Mouse (Mus musculus) gastrocnemius, adult 8-10 months (tissue): ENCODE measurements around the gene Olfr1418. TPM values are rescaled to one million over a fixed set of nuclear protein-coding genes. Genes with fewer than 3 reads are reported as not detected.
"Not testable (repeated sequence)": the region's sequence is repeated elsewhere in the genome, so short reads cannot be mapped to it uniquely, and the experiment has no call there.

Experiments used
- DNase-seq, 2 experiments: peaks; one replicate each; pipeline ENCODE4 v3.0.0; 2022; ENCODE audit warnings: low spot score in 2 of 2
- total RNA-seq, 4 experiments: library from RNA; stranded (reverse); gene quantifications; 2 replicates each; pipeline ENCODE4 v1.2.4; 2022

Gene Olfr1418
- not detected for total RNA-seq

DNA sequence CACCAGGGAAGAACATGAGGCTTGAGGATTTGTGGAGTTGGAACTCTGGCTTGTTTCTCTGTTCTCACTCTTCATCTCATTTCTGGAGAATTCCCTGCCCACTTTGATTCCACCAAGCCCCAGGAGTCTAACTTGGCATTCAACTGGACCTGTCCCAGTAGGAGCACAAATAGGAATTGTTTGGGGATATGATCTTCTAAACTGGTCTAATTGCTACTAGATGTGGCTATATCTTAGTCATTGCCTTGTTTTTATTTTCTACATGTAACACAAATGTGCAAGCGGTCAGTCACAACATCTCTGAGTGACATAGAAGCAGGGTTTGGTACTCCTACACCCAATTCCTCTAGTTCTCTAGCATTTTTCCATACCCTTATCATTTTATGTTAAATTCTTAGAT is at the start of gene Olfr1418:
Gene Olfr1418 (minus strand): TSS at position 101 of the 400 bp plus-strand sequence.
- no peak for DNase-seq

DNA sequence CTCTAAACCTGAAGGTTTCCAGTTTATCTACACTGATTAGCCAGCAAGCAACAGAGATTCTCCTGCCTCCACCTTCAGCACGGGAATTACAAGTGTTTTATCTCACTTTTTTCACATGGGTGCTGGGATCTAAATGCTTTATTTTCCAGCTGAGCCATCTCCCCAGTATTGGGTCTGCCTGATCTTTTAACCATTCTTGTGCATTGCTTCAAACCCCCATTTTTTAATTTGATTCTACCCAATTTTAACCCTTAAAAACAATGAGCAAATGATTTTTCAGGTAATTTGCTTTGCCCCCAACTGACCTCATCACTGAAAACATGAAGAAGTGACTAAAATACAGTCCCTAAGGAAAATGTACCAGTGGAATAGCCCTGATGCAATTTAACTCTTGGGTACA is 25.4 kb upstream of the Olfr1418 start, which contains the start of gene Olfr1420:
Gene Olfr1420 (plus strand): TSS at position 301 of the 400 bp plus-strand sequence.
- no peak for DNase-seq

DNA sequence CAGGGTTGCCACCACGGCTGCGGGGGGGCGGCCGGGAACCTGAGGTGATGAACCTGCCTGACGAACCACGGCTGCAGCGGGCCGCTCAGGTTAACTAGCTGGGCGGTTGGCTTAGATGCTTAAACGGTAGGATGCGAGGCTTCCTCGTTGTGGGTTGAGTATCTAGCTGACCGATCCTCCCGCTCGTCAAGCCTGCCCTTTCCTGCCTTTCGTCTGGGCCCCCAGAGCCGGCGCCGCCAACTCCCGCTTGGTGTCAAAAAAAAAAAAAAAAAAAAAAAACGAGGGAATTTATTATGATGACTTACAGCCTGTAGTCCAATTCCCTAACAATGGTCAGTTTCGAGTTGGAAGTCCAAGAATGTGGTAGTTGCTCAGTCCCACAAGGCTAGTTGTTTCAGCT is 17.5 kb upstream of the Olfr1418 start:
- not testable (repeated sequence) for DNase-seq

DNA sequence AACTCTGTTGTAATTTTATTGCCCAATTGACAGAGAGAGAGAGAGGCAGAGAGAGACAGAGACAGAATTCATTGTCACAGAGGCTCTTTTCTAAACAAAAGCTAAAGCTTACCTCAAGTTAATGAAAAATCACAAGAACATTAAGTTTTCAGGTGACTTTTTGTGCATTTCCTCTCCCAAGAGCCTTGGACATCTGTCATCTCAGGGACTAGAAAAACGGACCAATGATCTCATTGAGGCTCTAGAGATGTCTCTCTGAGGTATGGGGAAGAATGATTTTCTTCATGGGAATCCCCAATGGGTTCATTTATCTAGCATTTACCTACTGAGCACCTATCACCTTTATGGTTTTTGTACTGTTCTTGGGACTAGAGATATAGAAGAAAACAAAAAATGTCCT is 14.1 kb upstream of the Olfr1418 start, which contains the start of gene Olfr1419:
Gene Olfr1419 (minus strand): TSS at position 101 of the 400 bp plus-strand sequence.
- no peak for DNase-seq

DNA sequence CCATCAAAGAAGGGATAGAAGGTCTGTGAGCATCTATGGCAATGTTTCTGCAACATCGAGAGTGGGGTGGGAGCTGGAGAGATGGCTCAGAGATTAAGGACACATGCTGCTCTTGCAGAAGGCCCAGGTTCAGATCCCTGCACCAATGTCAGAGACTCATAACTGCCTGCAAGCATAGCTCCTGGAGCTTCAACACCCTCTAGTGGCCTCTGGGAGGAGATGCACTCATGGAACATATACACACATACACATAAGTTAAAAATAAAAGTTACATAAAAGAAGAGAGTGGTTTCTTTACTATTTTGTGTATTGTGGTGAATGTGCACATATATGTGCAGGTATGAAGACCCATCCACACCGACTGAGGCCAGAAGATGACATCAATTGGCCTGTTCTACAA is 7.0 kb upstream of the Olfr1418 start:
- DNase-seq = no peak

DNA sequence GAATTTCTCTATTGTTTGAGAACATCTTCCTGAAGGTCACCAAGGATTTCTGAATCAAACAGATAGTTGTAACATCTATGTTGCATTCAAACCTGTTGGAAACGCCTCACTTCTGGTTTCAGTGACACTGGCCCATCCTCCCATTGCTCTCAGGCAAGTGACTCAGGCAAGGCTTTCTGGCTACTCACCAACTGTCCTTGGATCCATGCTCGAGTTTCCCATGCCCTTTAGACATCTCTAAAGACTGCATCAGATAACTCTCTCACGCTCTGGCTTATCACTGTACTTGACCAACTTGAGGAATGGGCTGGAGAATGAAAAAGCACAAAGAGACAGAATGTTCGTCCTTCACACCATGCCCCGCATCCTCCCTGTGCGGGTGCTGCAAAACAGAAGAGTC is 4.4 kb downstream of the Olfr1418 start:
- DNase-seq = no peak

DNA sequence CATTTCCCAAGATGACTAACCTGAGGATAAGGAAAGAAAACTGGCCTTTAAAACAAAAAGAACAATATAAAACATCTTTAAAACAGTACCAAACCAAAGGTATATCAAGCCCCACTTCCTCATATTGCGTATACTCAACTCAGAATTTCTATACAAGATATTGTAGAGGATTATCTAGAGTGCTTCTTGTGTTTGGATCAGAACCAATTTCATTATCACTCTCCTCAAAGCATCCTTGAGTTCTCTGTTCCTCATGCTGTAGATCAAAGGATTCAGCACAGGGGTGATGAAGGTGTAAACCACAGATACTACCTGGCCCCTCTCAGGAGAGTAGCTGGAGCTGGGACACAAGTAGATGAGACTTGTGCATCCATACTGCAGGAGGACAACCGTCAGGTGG is 6.0 kb downstream of the Olfr1418 start:
- DNase-seq = no peak

DNA sequence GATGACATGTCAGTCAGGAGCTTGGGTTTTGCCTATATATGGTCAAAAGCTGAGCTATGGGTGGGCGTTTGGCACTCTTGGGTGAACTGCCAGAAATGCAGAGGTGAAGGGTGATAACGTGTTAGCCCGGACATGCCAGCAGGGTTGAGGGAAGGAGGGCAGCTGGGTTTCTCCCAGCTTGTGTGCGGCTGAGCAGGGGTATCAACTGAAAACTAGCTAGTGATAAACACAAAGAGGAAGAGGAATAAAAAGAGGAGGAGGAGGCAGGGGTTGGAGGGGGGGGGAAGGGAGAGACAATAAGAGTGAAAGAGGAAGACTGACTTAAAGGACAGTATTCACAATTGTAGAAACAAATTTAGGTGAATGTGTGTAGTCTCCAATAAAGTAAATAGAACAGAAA is 8.2 kb downstream of the Olfr1418 start:
- DNase-seq = no peak

DNA sequence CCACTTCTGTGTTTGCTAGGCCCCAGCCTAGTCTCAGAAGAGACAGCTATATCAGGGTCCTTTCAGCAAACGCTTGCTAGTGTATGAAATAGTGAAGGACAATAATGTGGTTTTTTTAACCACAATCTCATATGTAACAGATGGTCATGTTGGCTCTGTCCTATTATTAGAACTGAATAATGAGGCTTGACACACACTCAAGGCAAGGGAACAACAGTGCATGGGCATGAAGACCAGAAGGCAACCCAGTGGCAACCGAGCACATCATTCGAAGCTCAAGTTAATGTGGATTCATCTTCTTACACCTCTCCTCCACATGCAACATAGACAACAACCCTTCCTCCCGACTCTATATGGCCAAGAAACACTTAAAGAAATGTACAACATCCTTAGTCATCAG is 14.5 kb downstream of the Olfr1418 start:
- DNase-seq = no peak

- no peak for DNase-seq
Measured at GRCm38 (mm10) chr19:11839119-11839518, 21.7 kb downstream of the Olfr1418 start, which contains the start of gene Olfr1417. Olfr1417 (minus strand) TSS chr19:11839219.

- no peak for DNase-seq
Measured at GRCm38 (mm10) chr19:11823346-11824065, 37.4 kb downstream of the Olfr1418 start.

- DNase-seq = no peak
Measured at GRCm38 (mm10) chr19:11820211-11820610, 40.7 kb downstream of the Olfr1418 start.

GRCm38 (mm10) chr19:11819800-11820199 is 41.1 kb downstream of the Olfr1418 start:
- peak; percentile 38 to 47 for DNase-seq

DNA sequence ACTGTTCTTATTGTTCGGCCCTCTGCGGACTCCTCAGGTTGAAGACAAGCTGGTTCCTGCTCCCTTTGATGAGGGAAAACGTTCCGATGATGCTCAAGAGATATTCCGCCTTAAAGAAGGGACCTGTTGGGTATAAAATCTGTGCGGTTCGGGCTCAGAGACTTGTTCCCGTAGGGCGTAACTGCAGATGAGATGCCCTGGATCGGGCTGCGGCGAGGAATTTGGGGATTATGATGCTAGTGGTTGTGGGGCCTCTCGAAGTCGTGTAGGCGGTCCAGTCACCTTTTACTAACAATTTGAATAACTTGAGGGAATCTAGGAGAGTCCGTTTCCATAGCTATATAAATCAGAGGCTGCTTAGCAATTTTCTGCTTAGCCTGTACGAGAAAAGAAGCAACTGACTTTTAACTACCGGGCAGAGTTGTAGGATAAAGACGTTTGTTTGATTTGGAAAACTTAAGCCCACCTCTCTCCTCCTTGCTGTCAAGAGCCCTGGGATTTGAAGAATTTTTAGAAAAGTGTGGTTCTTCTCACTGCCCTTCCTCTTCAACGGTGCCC is 41.6 kb downstream of the Olfr1418 start, which contains the start of gene Stx3:
Gene Stx3 (minus strand): TSS at position 261 of the 558 bp plus-strand sequence.
- no peak for DNase-seq

DNA sequence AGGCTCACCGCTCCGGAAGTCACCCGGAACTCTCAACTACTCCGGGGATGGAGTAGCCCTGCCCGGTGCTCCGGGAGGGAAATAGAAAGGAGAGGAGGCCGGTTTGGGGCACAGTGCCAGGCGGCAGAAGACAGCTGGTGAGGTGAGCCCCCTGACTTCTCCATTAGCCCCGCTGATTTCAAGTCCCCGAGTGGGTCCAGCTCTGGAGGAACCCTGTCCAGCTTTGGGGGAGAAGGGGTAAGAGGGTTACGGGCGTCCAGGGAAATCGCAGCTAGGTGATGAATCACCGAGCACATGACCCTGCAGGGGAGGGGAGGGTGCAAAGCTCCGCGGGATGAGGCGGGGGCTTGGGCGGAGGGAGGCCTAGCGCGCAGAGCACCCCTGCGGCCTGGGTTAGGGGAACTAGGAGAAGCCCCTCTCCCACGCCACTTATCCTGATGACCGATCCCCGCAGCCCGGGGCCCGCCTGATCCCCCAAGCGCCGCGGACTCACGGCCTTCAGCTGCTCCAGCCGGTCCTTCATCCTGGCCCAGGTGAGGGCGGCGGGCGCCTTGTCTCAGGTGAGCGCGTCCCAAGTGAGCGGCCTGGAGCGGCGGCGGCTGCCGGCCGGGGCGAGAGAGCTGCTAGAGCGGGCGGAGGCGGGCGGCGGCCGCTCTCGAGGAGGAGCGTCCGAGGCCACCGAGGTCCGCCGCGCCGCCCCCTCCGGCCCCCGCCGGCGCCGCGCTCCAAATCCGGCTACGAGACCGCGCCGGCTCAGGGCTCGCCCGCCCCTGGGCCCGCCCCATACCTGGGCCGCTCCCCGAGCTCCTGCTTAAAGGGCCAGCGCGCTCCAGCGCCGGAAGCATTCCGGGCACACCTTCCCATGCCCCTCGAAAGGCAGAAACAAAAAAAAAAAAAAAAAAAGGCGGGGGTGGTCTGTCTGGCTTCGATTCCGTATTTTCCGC is 42.4 kb downstream of the Olfr1418 start:
- peak in 1 of 2 experiments; percentile 17 for DNase-seq

GRCm38 (mm10) chr19:11817586-11817985 is 43.3 kb downstream of the Olfr1418 start:
- no peak for DNase-seq

DNA sequence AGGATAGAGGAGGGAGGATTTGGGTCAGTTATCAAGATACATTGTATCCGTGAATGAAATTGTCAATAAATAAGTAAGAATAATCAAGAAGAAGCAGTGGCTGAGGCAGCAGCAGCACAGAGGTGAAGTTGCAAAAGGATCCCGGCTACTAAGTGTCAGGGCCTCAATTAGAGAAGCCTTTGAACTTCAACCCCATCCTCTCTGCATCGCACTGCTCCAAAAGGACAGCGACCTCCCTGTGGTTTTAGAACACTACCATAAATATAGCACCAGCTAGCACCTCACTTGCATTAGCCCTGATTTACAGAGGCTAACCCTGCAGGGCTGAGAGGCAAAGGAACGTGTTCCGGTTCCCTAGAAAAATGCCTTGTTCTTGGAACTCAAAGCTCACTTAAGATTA is 44.2 kb downstream of the Olfr1418 start:
- no peak for DNase-seq

GRCm38 (mm10) chr19:11814742-11815333 is 46.0 kb downstream of the Olfr1418 start:
- DNase-seq = no peak

DNA sequence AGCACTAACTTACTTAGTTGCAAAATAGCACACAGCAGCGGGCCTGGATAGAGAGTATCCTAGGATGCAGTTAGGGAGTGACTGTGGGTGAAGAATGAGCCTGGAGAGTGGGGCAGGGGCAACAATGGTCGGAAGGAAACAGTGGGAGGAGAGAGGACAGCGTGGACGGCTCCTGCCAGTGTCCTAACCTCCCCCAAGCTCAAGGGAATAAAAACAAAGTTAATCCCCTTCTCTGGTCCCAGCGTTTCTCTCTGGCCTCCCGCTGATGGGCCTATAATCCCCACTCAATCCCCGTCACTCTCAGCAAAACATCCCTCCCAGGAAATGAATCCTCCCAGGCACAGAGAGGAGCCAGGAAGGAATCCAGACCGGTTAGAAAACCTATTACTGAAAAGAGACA is 47.2 kb downstream of the Olfr1418 start:
- DNase-seq = no peak

GRCm38 (mm10) chr19:11813136-11813535 is 47.7 kb downstream of the Olfr1418 start:
- no peak for DNase-seq

DNA sequence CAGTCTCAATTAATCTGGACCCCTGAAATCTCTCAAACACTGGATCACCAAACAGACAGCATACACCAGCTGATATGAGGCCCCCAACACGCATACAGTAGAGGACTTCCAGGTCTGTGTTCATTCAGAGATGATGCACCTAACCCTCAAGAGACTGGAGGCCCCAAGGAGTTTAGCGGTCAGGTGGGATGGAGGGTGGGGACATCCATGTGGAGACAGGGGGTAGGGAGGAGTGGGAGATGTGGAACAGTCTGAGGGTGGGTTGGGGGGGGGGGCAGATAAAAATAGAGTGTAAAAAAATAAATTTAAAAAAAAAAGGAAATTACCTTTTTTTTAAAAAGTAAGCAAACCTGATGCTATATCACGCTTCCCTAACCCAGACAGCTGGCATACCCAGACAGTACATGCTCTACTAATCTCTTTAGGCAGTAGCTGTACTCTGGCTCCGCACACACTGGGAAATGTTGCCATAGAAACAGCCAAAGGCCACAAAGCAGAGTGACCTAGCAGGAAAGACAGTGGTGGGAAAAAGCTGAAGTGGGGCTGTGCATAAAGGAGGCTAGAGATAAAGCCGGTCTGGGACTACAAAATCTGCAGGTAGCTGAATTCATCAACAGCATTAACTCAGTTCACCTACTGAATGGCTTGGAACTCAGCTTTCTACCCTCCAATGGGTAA is 49.0 kb downstream of the Olfr1418 start:
- no peak for DNase-seq
